Comparison of ENCODE assay signal across 12 mouse cellular contexts in genomic region chr13:85557821-85558220, GRCm38 (mm10).
"Had no signal": no experiment of that assay in that cellular context is flagged by ENCODE, and none has a peak within 500 bp of the region (broad histone marks: within the 10 kb centered on the region; RNA-seq: fewer than 3 reads in every experiment).

No protein-coding gene starts in this region.

- DNase-seq: kidney, adult 11 months; kidney, adult 8-10 months; kidney, postnatal 10 days; kidney, postnatal 36 days; liver, embryonic 13.5 days; lung, adult 2 months; lung, postnatal 14 days; lung, postnatal 4 days; midbrain, embryonic 14.5 days; thymus, adult 2 months; thymus, postnatal 14 days; thymus, postnatal 4 days had no signal
